Mouse (Mus musculus) kidney, adult 18-20 months (tissue): ENCODE data around the gene Cntnap3.
"Not testable (repeated sequence)": the region's sequence is repeated elsewhere in the genome, so short reads cannot be mapped to it uniquely, and the experiment has no call there.

Experiments used
- DNase-seq: peaks from one replicate; pipeline ENCODE4 v3.0.0; 2021

Gene Cntnap3

GRCm38 (mm10) chr13:64903585-64904208 is at the start of gene Cntnap3:
Cntnap3 (minus strand) TSS chr13:64903955.
- DNase-seq: no peak

GRCm38 (mm10) chr13:64917191-64917590 is 13.4 kb upstream of the Cntnap3 start, which contains the start of gene Spata31:
Spata31 (plus strand) TSS chr13:64917406.
- DNase-seq: no peak

GRCm38 (mm10) chr13:64903132-64903531 is 623 bp downstream of the Cntnap3 start:
- no peak for DNase-seq

- no peak for DNase-seq
Observed at GRCm38 (mm10) chr13:64865397-64865796, 38.4 kb downstream of the Cntnap3 start.

- DNase-seq: not testable (repeated sequence)
Observed at GRCm38 (mm10) chr13:64824856-64825255, 78.9 kb downstream of the Cntnap3 start.

- DNase-seq: no peak
Observed at GRCm38 (mm10) chr13:64745383-64745782, 158.4 kb downstream of the Cntnap3 start.

- no peak for DNase-seq
Observed at GRCm38 (mm10) chr13:64732244-64732643, 171.5 kb downstream of the Cntnap3 start.

- DNase-seq: no peak
Observed at GRCm38 (mm10) chr13:64716791-64717190, 187.0 kb downstream of the Cntnap3 start.

- no peak for DNase-seq
Observed at GRCm38 (mm10) chr13:64692463-64692862, 211.3 kb downstream of the Cntnap3 start.
